25 mouse cellular contexts compared by ENCODE assay signal in genomic region chr2:160117148-160117547, GRCm38 (mm10).
"Had no signal": no experiment of that assay in that cellular context is flagged by ENCODE, and none has a peak within 500 bp of the region (broad histone marks: within the 10 kb centered on the region; RNA-seq: fewer than 3 reads in every experiment).

No protein-coding gene starts in this region.

- H3K27ac ChIP-seq: heart, adult 2 months; heart, embryonic 13.5 days; heart, embryonic 15.5 days; hindbrain, embryonic 13.5 days; hindbrain, embryonic 15.5 days; hindbrain, postnatal 0 days; kidney, embryonic 15.5 days; kidney, postnatal 0 days; limb, embryonic 13.5 days; limb, embryonic 15.5 days had no signal

- H3K4me3 ChIP-seq: heart, adult 2 months; heart, embryonic 13.5 days; heart, embryonic 15.5 days; hindbrain, embryonic 13.5 days; hindbrain, embryonic 15.5 days; kidney, embryonic 15.5 days; limb, embryonic 13.5 days; limb, embryonic 15.5 days had no signal

- ATAC-seq: hindbrain, postnatal 0 days; intestine, embryonic 16.5 days had no signal

- H3K4me1 ChIP-seq: heart, embryonic 13.5 days; heart, embryonic 15.5 days; hindbrain, embryonic 13.5 days; hindbrain, embryonic 15.5 days; kidney, embryonic 15.5 days; limb, embryonic 13.5 days; limb, embryonic 15.5 days had no signal

- H3K9me3 ChIP-seq: heart, embryonic 13.5 days; heart, embryonic 15.5 days; hindbrain, embryonic 13.5 days; hindbrain, embryonic 15.5 days; kidney, embryonic 15.5 days; limb, embryonic 13.5 days; limb, embryonic 15.5 days had no signal

- H3K4me2 ChIP-seq: heart, embryonic 11.5 days; heart, embryonic 13.5 days; heart, embryonic 15.5 days; hindbrain, embryonic 13.5 days; hindbrain, embryonic 15.5 days; kidney, embryonic 15.5 days; limb, embryonic 13.5 days; limb, embryonic 15.5 days had no signal

- H3K36me3 ChIP-seq: heart, embryonic 13.5 days; heart, embryonic 15.5 days; hindbrain, embryonic 13.5 days; hindbrain, embryonic 15.5 days; kidney, embryonic 15.5 days; limb, embryonic 13.5 days; limb, embryonic 15.5 days had no signal

- DNase-seq: gastrocnemius, postnatal 14 days; gastrocnemius, postnatal 36 days; heart, adult 11 months; heart, adult 2 months; heart, postnatal 14 days; heart, postnatal 36 days; kidney, adult 11 months; kidney, adult 2 months; kidney, adult 9 months; kidney, postnatal 14 days; kidney, postnatal 36 days; layer of hippocampus, adult 9-11 months; layer of hippocampus, postnatal 36 days; left cerebral cortex, postnatal 4 days had no signal

- H3K27me3 ChIP-seq: heart, embryonic 13.5 days; heart, embryonic 15.5 days; hindbrain, embryonic 15.5 days; kidney, embryonic 15.5 days; limb, embryonic 13.5 days had no signal

- H3K9ac ChIP-seq: heart, embryonic 13.5 days; heart, embryonic 15.5 days; hindbrain, embryonic 13.5 days; hindbrain, embryonic 15.5 days; kidney, embryonic 15.5 days; limb, embryonic 13.5 days; limb, embryonic 15.5 days had no signal
